Mouse (Mus musculus) gastrocnemius, adult 18-20 months (tissue): Measurements from ENCODE around the gene Cast. TPM values are rescaled to one million over a fixed set of nuclear protein-coding genes. Genes with fewer than 3 reads are reported as not detected.

Experiments
- DNase-seq: peaks from one replicate; pipeline ENCODE4 v3.0.0; 2021; ENCODE audit warnings: low spot score
- long read RNA-seq, 2 experiments: library from polyadenylated mRNA; stranded (forward); transcript quantifications; one replicate each; pipeline ENCODE4 v2.0.0; 2021
- total RNA-seq, 2 experiments: library from RNA; stranded (reverse); gene quantifications; 2 replicates each; pipeline ENCODE4 v1.2.3; 2021

Gene Cast
- total RNA-seq = 100 to 1,000 TPM; 107 to 108 TPM
- long read RNA-seq, experiment 1, full-length matches to known transcripts = 69 of 128 reads
- long read RNA-seq, experiment 1, partial matches to known transcripts = 10 of 128 reads
- long read RNA-seq, experiment 1, other reads (novel, unspliced or antisense) = 49 of 128 reads
- long read RNA-seq, experiment 2, full-length matches to known transcripts = 84 of 142 reads
- long read RNA-seq, experiment 2, partial matches to known transcripts = 12 of 142 reads
- long read RNA-seq, experiment 2, other reads (novel, unspliced or antisense) = 46 of 142 reads

DNA sequence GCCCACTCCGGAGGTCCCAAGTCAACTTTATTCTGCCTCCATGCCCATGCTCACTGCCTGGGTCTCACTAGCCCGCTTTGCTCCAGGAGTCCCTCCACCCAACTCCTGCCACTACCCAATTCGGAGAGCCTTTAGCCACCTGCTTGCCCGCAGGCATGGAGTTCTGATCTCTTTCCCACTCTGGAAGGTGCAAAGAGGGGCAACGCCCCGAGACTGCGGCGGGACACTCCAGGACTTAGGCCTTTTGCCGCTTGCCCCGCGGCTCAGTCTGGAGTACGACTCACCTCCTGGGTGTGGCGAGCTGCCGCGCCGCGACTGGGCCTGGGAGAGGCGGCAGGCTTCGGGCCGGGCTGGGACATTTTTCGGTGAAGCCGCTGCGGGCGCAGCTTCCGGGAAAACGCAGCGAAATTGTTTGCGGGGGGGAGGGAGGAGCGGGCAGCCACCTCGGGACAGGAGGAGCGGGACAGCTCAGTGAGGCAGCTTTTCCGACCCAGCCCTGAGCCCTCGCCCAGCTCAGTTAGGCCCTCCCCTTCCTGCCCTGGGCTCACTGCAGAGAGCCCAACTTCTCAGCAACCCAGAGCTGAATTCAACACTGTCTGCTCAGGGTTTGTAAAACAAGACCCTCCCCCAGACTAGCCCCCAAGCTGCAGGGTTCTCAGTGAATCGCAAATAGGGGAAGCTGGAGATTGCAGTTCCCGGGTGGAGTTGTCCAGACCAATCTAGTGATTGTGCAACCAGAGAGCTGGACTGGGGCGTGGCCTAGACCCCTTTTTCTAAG, at the start of gene Cast:
Gene Cast (minus strand): TSS at position 659 of the 778 bp plus-strand sequence.
- peak; percentile 57 for DNase-seq

DNA sequence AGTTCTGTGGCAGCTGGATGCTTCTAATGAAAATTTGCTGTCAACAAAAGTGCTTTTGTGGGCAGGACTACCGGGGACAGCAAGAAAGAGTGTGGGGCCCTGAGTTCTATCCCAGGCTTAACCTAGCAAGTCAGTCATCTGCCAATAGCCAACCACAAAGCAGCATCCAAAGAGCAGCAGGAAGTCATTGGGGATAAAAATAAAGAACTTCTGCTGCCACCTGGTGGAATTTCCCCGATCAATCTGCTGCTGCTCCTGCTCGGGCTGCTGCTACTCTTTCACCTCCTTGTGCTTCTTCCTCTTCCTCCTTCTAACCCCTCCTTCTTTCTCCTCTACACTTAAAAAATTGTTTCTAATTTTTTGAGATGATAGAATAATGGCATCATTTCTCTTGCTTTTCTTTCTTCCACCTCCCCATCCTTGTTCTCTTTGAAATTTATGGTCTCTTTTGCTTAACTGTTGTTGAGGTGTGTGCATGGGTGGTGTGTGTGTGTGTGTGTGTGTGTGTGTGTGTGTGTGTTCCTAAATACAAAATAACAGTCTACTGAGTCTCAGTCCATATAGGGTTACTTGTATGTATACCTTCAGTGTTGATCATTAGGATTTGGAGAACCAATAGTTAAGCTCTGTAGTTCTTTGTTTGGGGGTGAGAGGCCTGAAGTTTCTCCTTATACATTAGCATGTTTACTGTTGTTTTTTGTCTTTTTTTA, 45.9 kb upstream of the Cast start:
- peak; percentile 74 for DNase-seq

DNA sequence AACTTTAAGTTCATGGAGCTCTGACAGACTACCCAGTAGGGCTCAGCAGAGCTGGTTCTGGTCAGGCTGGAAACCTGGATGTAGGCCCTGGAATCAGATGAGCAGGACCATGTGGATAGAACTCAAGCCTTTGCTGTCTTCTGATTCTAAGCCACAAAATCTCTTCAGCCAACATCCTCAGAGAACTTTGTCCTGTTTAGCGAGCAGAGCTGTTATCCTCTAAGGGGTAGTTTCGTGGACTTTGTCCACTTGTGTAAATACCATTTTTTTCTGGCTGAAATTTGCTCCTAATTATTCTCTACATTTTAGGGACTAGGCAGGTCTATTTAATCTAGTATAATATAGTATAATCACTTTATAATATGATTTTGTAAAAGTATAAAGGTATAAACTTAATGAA, 42.2 kb upstream of the Cast start:
- DNase-seq = no peak

GRCm38 (mm10) chr13:74845886-74846285, 37.3 kb upstream of the Cast start:
- DNase-seq = no peak

- DNase-seq = no peak
Measured at GRCm38 (mm10) chr13:74834543-74834942, 25.9 kb upstream of the Cast start.

DNA sequence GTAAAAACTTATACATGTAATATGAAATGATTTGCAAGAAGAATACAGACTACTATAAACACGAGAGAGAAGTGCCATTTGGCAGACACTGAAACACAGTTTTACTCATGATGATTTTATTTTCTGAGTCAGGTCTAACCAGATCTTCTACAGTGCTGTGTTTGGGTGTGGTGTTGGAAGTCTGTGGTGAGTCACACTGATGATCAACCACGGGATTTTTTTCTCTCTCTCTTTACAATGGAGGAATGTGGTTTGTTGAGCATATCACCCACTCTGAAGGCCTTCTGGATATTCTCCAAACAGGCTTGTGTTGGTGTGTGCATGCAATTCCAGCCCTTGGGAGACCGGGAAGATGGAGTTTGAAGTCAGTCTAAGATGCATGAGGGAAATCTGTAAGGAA, 13.5 kb upstream of the Cast start:
- DNase-seq = no peak

- DNase-seq = no peak
Measured at GRCm38 (mm10) chr13:74815753-74816152, 7.1 kb upstream of the Cast start.

DNA sequence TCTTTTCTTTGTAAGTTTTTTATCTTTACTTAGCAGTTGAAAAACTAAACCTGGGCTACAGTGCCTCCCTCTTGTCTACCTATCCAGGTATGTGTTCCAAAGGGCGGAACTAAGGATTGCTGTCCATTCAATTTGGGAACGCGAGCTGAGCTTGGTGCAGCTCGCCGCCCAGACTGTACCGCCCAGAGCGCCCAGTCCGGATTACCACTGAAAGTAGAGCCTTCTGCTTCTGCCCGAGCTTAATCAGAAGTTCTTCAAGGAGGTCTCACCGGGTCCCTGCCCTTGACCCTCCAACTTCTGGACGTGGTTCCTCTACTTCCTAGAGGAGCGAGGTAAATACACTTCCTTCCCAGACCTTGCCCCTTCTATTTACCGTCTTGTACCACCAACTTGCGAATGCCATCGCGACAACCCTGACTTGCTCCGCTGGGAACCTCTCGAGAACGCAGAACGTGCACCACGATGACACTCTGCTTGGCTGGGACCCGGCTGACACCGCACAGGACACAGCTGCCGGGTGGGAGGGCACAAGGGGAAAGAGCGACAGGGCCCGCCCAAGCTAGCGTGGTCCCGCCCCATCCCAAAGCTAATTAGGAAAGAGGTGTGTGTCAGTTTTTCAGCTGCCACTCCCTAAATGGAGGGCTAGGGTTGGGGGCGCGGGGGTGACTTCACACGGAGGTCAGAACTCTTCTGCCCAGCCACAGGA, 1.0 kb downstream of the Cast start:
- DNase-seq = peak; percentile 85

GRCm38 (mm10) chr13:74806934-74807333, 1.7 kb downstream of the Cast start:
- DNase-seq = no peak

GRCm38 (mm10) chr13:74794435-74794834, 14.2 kb downstream of the Cast start:
- DNase-seq = no peak

GRCm38 (mm10) chr13:74787681-74788080, 20.9 kb downstream of the Cast start:
- no peak for DNase-seq

GRCm38 (mm10) chr13:74772151-74772550, 36.5 kb downstream of the Cast start:
- no peak for DNase-seq

DNA sequence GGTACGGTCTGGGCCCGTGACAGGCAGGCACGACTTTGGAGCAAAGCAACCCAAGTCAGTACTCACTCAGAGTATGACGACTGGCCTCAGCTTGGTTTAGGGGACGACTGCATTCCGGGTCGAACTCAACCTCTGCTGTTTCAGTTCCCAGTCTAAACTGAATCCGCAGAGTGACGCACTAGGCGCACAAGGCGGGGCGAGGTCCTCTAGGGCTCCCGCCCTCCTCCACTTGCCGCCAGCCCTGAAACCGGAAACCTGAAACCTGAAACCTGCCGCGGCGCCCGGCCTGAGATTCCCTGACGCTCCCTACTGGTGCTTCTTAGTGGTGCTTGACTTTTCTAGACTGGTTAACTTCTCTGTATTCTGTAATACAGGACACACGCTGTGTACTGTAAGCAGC, 38.1 kb downstream of the Cast start:
- peak; percentile 96 for DNase-seq

DNA sequence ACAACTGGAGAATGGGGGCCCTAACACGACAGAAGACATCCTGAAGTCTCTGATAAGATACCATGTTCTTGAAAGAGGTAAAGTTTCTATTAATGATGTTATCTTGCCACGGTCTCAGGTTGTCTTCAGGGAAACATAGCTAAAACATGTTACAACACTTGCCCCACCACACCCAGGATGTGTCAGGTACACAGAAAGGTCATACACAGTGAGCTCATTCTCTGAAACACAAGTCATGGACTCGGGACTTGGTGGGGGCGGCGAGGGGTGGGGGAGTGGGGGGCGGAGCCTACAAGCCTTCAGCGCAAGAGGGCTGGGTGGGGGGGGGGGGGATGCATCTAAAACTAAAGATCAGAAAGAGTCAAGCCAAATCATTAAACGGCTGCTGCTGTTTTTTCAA, 38.7 kb downstream of the Cast start:
- DNase-seq = peak; percentile 22

- DNase-seq = no peak
Measured at GRCm38 (mm10) chr13:74767186-74767585, 41.4 kb downstream of the Cast start.

DNA sequence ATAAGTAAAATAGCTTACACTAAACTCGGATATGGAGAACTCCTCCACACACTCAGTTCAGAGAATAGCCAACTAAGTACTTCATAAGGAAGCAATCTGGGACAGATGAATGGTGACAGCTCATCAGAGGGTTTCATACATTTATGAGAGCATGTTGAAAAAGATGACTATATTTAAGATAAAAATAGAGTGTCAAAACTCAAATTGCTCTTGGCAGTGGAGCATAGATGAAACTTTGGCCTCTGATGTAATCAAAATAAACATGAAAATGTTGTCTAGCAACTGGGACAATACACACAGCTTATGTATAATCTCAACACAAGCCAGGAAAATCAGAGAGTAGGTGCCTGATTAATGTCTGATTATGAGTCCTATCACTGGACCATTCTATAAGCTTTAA, 45.9 kb downstream of the Cast start:
- no peak for DNase-seq

- DNase-seq = no peak
Measured at GRCm38 (mm10) chr13:74759152-74759551, 49.5 kb downstream of the Cast start.

DNA sequence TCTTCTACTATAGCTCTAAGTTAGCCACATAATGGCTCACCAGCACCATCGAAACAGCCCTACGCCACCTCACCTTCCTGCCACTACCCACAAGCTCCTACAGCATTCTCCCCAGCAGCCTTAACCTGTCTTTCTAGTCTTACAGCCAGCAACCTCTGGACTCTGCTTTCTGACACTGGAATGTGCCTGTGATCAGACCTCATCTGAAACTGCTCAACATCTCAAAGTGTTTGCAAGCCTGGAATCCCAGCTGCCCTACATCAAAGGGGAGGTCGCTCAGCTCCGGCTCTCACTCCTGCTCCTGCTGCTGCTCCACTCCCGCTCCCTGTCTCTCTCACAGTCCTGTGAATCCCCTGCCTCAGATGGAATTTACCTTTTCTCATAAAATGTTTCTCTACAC, 65.4 kb downstream of the Cast start:
- no peak for DNase-seq

DNA sequence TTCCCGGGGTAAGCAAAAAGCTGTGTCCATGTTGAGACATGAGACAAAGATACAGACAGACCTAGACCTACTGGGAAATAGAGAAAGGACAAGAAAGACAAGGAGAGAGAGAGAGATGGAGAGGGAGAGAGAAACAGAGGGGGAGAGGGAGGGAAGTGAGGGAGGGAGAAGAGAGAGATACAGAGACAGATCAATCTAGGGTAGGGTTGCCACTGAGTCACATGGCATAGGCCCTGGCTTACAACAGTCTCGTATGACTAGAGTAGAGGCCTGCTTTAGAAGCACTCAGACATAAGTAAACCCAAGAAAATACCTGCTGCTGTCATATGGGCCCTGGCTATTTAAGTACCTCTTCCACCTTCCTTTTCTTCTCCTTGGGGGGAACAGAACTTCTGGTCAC, 72.2 kb downstream of the Cast start:
- no peak for DNase-seq

DNA sequence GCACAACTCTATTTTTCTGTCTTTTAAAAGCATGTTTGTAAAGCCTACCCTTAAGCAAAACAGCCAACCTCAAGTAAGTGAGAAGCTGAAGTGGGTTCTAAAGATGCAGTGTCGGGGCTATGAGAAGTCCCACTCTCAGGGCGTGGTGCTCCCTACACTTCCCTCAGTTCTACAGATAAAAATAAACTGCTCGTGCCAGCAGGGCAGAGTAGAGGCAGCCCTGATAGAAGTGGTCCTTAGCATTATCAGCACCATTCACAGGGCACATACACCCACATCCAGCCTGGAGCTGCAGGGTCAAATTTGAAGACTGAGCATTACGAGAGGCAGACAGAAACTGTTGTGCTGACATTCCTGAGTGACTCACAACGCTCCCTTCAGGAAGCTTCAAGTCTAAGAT, 72.8 kb downstream of the Cast start:
- no peak for DNase-seq

DNA sequence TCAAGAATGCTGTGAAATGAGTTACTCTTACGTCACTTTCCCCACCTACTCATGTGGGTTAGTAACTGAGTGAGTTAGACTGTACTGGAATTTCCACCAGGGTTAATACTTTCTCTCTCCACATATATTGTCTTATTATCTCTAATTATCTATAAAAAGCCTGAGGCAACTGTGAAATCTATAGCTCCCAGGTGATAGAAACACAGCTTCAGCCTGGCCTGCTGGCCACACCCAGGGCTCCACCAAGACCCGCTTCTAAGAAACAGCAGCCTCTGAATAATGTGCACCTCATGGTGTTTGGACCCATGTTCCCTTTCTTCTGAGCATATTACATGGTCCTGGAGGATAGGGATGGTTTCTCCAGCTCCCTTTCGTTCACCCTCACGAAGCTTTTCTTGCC, 74.9 kb downstream of the Cast start:
- DNase-seq = no peak

DNA sequence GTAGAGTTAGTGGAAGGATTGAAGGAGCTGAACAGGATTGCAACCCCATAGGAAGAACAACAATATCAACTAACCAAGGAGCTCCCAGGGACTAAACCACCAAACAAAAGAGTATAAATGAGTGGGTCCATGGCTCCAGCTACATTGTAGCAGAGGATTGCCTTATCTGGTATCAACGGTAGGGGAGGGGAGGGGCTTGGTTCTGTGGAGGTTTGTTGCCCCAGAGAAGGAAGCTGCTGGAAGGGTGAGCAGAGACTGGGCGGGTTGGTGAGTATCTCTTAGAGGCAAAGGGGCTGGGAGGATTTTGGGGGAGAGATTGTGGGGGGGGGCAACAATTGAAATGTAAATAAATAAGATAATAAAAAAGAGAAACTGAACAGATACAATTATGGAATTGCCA, 89.6 kb downstream of the Cast start:
- DNase-seq = no peak
